Mouse (Mus musculus) MEL (cell line): ENCODE data around the gene Copg2. TPM values are rescaled to one million over a fixed set of nuclear protein-coding genes. Genes with fewer than 3 reads are reported as not detected.

Source experiments
- DNase-seq: peaks from one replicate; pipeline ENCODE4 v3.0.0; 2011; ENCODE audit warnings: low read depth, low spot score
- H3K27ac ChIP-seq: 2 replicates; pipeline ENCODE4 v1.5.1; 2012; ENCODE audit warnings: low read depth, mild to moderate bottlenecking, control low read depth, low read length, moderate library complexity; ENCODE audit not compliant: control insufficient read depth
- H3K27me3 ChIP-seq, 2 experiments: fragments of 150-350 bp in 1 of 2; sonication (generic) in 1 of 2; 2 replicates each; pipeline ENCODE4 v1.6.1; 2012; ENCODE audit warnings: low read length in 2 of 2, mild to moderate bottlenecking in 2 of 2, improper control_type of control experiment in 1 of 2, moderate library complexity in 1 of 2; ENCODE audit not compliant: insufficient read depth in 2 of 2, control insufficient read depth in 1 of 2
- H3K36me3 ChIP-seq, 2 experiments: 2 replicates each; pipeline ENCODE4 v1.6.1; 2012 to 2014; ENCODE audit warnings: low read length in 2 of 2, improper control_type of control experiment in 1 of 2, inconsistent platforms in 1 of 2, mild to moderate bottlenecking in 1 of 2; ENCODE audit not compliant: insufficient read depth in 2 of 2, control insufficient read depth in 1 of 2
- H3K4me1 ChIP-seq, 2 experiments: fragments of 150-350 bp in 1 of 2; sonication (generic) in 1 of 2; 2 replicates each; pipeline ENCODE4 v1.6.1; 2012; ENCODE audit warnings: low read length in 2 of 2, improper control_type of control experiment in 1 of 2, mild to moderate bottlenecking in 1 of 2; ENCODE audit not compliant: insufficient read depth in 2 of 2, control insufficient read depth in 1 of 2
- H3K4me3 ChIP-seq, 2 experiments: fragments of 150-350 bp in 1 of 2; sonication (generic) in 1 of 2; 2 replicates each; pipeline ENCODE4 v1.5.1; 2012; ENCODE audit warnings: low read depth in 2 of 2, low read length in 2 of 2, mild to moderate bottlenecking in 2 of 2, moderate library complexity in 2 of 2, control low read depth in 1 of 2, improper control_type of control experiment in 1 of 2; ENCODE audit not compliant: control insufficient read depth in 1 of 2, insufficient read depth in 1 of 2
- H3K79me2 ChIP-seq: 2 replicates; pipeline ENCODE4 v1.6.1; 2012; ENCODE audit warnings: mild to moderate bottlenecking, low read length, moderate library complexity; ENCODE audit not compliant: control insufficient read depth, poor library complexity, insufficient read depth
- H3K9ac ChIP-seq: 2 replicates; pipeline ENCODE4 v1.6.1; 2012; ENCODE audit warnings: low read depth, mild to moderate bottlenecking, control low read depth, low read length, moderate library complexity; ENCODE audit not compliant: control insufficient read depth, poor library complexity, severe bottlenecking
- H3K9me3 ChIP-seq: fragments of 150-350 bp; sonication (generic); replicated peaks from 2 replicates; pipeline ENCODE4 v1.6.1; 2012; ENCODE audit warnings: mild to moderate bottlenecking, low read length, improper control_type of control experiment, moderate library complexity; ENCODE audit not compliant: insufficient read depth
- BHLHE40 ChIP-seq: IDR thresholded peaks from 2 replicates; pipeline ENCODE4 v1.6.1; 2012; ENCODE audit warnings: low read depth, mild to moderate bottlenecking, inconsistent platforms, low read length, improper control_type of control experiment, borderline replicate concordance
- CHD1 ChIP-seq: IDR thresholded peaks from 2 replicates; pipeline ENCODE4 v1.6.1; 2012; ENCODE audit warnings: low read depth, mild to moderate bottlenecking, inconsistent platforms, low read length, improper control_type of control experiment
- CHD2 ChIP-seq: IDR thresholded peaks from 2 replicates; pipeline ENCODE4 v1.6.1; 2011; ENCODE audit warnings: low read length, improper control_type of control experiment
- CTCF ChIP-seq, 3 experiments: IDR thresholded peaks in 2 of 3; conservative IDR thresholded peaks in 1 of 3; 2 replicates each; pipeline ENCODE4 v1.5.1; 2011 to 2012; ENCODE audit warnings: low read length in 3 of 3, low read depth in 2 of 3, mild to moderate bottlenecking in 2 of 3, improper control_type of control experiment in 1 of 3, inconsistent platforms in 1 of 3, mixed read lengths in 1 of 3, moderate library complexity in 1 of 3; ENCODE audit not compliant: control insufficient read depth in 1 of 3, insufficient read depth in 1 of 3, poor library complexity in 1 of 3, severe bottlenecking in 1 of 3
- ETS1 ChIP-seq: IDR thresholded peaks from 2 replicates; pipeline ENCODE4 v1.6.1; 2012; ENCODE audit warnings: low read depth, mild to moderate bottlenecking, inconsistent platforms, low read length, improper control_type of control experiment, moderate library complexity
- GABPA ChIP-seq: IDR thresholded peaks from 2 replicates; pipeline ENCODE4 v1.6.1; 2012; ENCODE audit warnings: low read depth, mild to moderate bottlenecking, inconsistent platforms, low read length, improper control_type of control experiment, moderate library complexity
- GATA1 ChIP-seq: IDR thresholded peaks from 2 replicates; pipeline ENCODE4 v1.6.1; 2011; ENCODE audit warnings: low read depth, low read length, improper control_type of control experiment
- HCFC1 ChIP-seq: IDR thresholded peaks from 2 replicates; pipeline ENCODE4 v1.6.1; 2012; ENCODE audit warnings: low read depth, mild to moderate bottlenecking, inconsistent platforms, low read length, improper control_type of control experiment, moderate library complexity
- JUND ChIP-seq: IDR thresholded peaks from 2 replicates; pipeline ENCODE4 v1.6.1; 2011; ENCODE audit warnings: low read depth, mild to moderate bottlenecking, improper control_type of control experiment, low read length
- KAT2A ChIP-seq: conservative IDR thresholded peaks from 2 replicates; pipeline ENCODE4 v1.6.1; 2012; ENCODE audit warnings: low read depth, low read length, improper control_type of control experiment, inconsistent platforms
- MAFK ChIP-seq: IDR thresholded peaks from 2 replicates; pipeline ENCODE4 v1.6.1; 2011; ENCODE audit warnings: low read depth, mild to moderate bottlenecking, low read length, improper control_type of control experiment, borderline replicate concordance
- MAX ChIP-seq: IDR thresholded peaks from 2 replicates; pipeline ENCODE4 v1.6.1; 2011; ENCODE audit warnings: low read length, improper control_type of control experiment
- MEF2A ChIP-seq: IDR thresholded peaks from 2 replicates; pipeline ENCODE4 v1.6.1; 2014; ENCODE audit warnings: low read depth, mild to moderate bottlenecking, inconsistent platforms, low read length, improper control_type of control experiment; ENCODE audit not compliant: poor library complexity, insufficient replicate concordance, severe bottlenecking; ENCODE audit errors: extremely low read depth
- POLR2A ChIP-seq, 2 experiments: IDR thresholded peaks; 2 replicates each; pipeline ENCODE4 v1.6.1; 2011 to 2012; ENCODE audit warnings: low read length in 2 of 2, mild to moderate bottlenecking in 2 of 2, control low read depth in 1 of 2, improper control_type of control experiment in 1 of 2, low read depth in 1 of 2, moderate library complexity in 1 of 2; ENCODE audit not compliant: control insufficient read depth in 1 of 2, insufficient read depth in 1 of 2, poor library complexity in 1 of 2
- POLR2AphosphoS2 ChIP-seq: IDR thresholded peaks from 2 replicates; pipeline ENCODE4 v1.6.1; 2011; ENCODE audit warnings: low read length, improper control_type of control experiment
- POLR2AphosphoS5 ChIP-seq: IDR thresholded peaks from 2 replicates; pipeline ENCODE4 v1.6.1; 2012; ENCODE audit warnings: low read depth, borderline replicate concordance, mild to moderate bottlenecking, inconsistent platforms, low read length, moderate library complexity, mixed read lengths
- SIN3A ChIP-seq: IDR thresholded peaks from 2 replicates; pipeline ENCODE4 v1.6.1; 2012; ENCODE audit warnings: low read length, improper control_type of control experiment, inconsistent platforms
- SMC3 ChIP-seq: IDR thresholded peaks from 2 replicates; pipeline ENCODE4 v1.6.1; 2011; ENCODE audit warnings: low read depth, low read length, improper control_type of control experiment
- TAL1 ChIP-seq: IDR thresholded peaks from 2 replicates; pipeline ENCODE4 v1.6.1; 2012; ENCODE audit warnings: mild to moderate bottlenecking, inconsistent platforms, low read length, moderate library complexity, mixed read lengths
- TBP ChIP-seq: IDR thresholded peaks from 2 replicates; pipeline ENCODE4 v1.8.0; 2011; ENCODE audit warnings: low read depth, low read length, improper control_type of control experiment
- TCF12 ChIP-seq: IDR thresholded peaks from 2 replicates; pipeline ENCODE4 v1.6.1; 2014; ENCODE audit warnings: low read depth, mild to moderate bottlenecking, inconsistent platforms, low read length, improper control_type of control experiment, moderate library complexity
- USF1 ChIP-seq: IDR thresholded peaks from 2 replicates; pipeline ENCODE4 v1.6.1; 2014; ENCODE audit warnings: low read depth, mild to moderate bottlenecking, inconsistent platforms, low read length, improper control_type of control experiment, moderate library complexity
- USF2 ChIP-seq, 2 experiments: IDR thresholded peaks; 2 replicates each; pipeline ENCODE4 v1.6.1; 2011 to 2012; ENCODE audit warnings: improper control_type of control experiment in 2 of 2, low read length in 2 of 2, borderline replicate concordance in 1 of 2, inconsistent platforms in 1 of 2, low read depth in 1 of 2, mild to moderate bottlenecking in 1 of 2; ENCODE audit not compliant: insufficient read depth in 1 of 2
- ZKSCAN1 ChIP-seq: IDR thresholded peaks from 2 replicates; pipeline ENCODE4 v1.6.1; 2012; ENCODE audit warnings: low read depth, mild to moderate bottlenecking, inconsistent platforms, low read length, improper control_type of control experiment, moderate library complexity
- polyA plus RNA-seq, 2 experiments: library from polyadenylated mRNA; stranded (reverse) in 1 of 2; unstranded in 1 of 2; fragments of >175 nt in 1 of 2; fragments of >200 nt in 1 of 2; gene quantifications; 2 replicates each; pipeline versions ENCODE4 v1.2.1 to v1.2.4; 2012; ENCODE audit warnings: low replicate concordance in 2 of 2, low read depth in 1 of 2; ENCODE audit not compliant: insufficient read length in 2 of 2, insufficient read depth in 1 of 2, missing spikeins in 1 of 2
- total RNA-seq: library from RNA; depleted of rRNA; stranded (reverse); fragments of 300-350 nt; gene quantifications from 2 replicates; pipeline ENCODE4 v1.2.3, GENCODE M21; 2012

The Copg2 gene
- total and polyA plus RNA-seq, 3 experiments: 14.8 to 20.3 TPM; not detected in 1

DNA sequence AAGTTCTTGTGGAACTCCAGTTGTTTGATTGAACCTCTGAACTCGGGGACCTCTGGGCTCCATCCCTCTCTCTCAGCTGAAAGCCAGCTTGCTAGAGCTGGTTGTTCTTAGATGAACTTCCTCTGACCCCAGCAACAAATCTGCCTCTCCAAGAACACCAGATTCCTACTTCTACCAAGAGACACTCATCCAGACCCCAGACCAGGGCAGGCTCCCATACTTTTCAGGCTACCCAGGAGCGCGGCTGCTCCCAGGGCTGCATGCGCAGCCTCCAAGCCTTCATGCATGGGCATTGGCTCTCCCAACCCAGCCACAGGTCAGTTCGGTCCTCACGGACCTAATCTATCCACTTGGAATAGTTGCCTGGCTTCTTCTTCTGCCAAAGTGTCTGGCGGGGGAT lies 173.3 kb downstream of the Copg2 start, which contains the start of gene Mest:
TSS of gene Mest (plus strand) at position 217 of the 400 bp plus-strand sequence.
- no peaks in the 10 kb centered on the region for H3K79me2 ChIP-seq
- no peak within 1 kb of the TSS for H3K27ac ChIP-seq
- no peak within 1 kb of the TSS for H3K9ac ChIP-seq

DNA sequence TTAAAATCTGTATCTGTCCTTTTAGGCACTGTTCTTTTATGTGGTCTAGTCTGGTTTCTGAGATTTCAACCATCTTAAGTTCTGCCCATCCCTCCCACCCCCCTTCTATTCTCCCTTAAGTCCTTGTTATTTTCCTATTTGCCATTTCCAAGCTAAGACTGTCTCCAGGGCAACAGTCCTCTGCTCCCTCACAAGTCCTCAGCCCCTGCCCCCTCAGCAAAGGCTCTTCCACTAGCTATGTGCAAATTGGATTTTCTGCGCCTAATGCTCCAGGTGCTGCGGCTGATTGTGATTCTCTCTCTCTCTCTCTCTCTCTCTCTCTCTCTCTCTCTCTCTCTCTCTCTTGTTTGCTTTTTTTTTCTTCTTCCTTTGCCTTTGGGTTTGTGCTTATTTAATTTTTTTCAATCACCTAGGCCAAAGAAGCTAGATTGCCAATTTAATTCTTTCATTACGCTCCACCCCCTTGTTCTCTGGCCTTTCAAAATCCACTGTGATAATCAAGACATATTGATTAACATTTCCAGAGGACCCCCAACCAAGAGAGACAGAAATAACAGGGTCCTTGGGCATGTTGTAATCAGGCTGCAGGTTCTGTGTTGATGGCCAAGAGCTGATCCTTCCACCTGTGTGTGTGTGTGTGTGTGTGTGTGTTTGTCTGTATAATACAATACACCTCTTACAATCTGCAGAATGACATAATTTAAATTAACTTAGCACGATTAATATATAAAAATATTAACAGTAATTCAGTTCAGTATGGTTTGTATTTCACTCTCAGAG lies 174.0 kb downstream of the Copg2 start:
- Histone ChIP-seq H3K27ac (no peak overlapping the region), H3K9me3 (no peaks in the 10 kb centered on the region), H3K9ac (no peak overlapping the region), H3K4me3 (no peak overlapping the region), H3K4me1 (no peaks in the 10 kb centered on the region), H3K27me3 (peaks cover 2 to 16% of the 10 kb centered on the region in 2 experiments; a peak in 2 of 4 replicates), H3K36me3 (no peaks in the 10 kb centered on the region), H3K79me2 (no peaks in the 10 kb centered on the region)
- TF ChIP-seq MAX (no peak), ETS1 (no peak), TCF12 (no peak), POLR2AphosphoS5 (no peak), JUND (no peak), USF2 (IDR thresholded peaks at IDR 0.05; ENCODE audit: borderline replicate concordance in 1 of 2, insufficient read depth in 1 of 2, low read depth in 1 of 2, low read length in 2 of 2) (no peak), CHD2 (no peak), BHLHE40 (no peak), POLR2AphosphoS2 (no peak), KAT2A (no peak), SMC3 (no peak), TAL1 (no peak)
- no peak for DNase-seq

More for the DNA sequence above, 173.3 kb downstream of the Copg2 start, which contains the start of gene Mest:
- no peak for DNase-seq
- peaks cover 2 to 16% of the 10 kb centered on the region in 2 experiments; a peak in 2 of 4 replicates for H3K27me3 ChIP-seq
- no peaks in the 10 kb centered on the region for H3K9me3 ChIP-seq
- H3K36me3 ChIP-seq: no peaks in the 10 kb centered on the region
- H3K4me1 ChIP-seq: no peaks in the 10 kb centered on the region
- no peak within 1 kb of the TSS for H3K4me3 ChIP-seq
- no peak for TF ChIP-seq MAFK
- TF ChIP-seq GATA1: no peak
- no peak for TF ChIP-seq USF2 (IDR thresholded peaks at IDR 0.05; ENCODE audit: borderline replicate concordance in 1 of 2, insufficient read depth in 1 of 2, low read depth in 1 of 2, low read length in 2 of 2)
- TF ChIP-seq SMC3: no peak
- no peak for TF ChIP-seq TAL1
- no peak for TF ChIP-seq POLR2AphosphoS5
- no peak for TF ChIP-seq GABPA
- no peak for TF ChIP-seq USF1
- no peak for TF ChIP-seq TBP
- TF ChIP-seq CTCF (IDR thresholded peaks at IDR 0.05 in 2 of 3, conservative IDR thresholded peaks at IDR 0.05 in 1 of 3; ENCODE audit: control insufficient read depth in 1 of 3, insufficient read depth in 1 of 3, low read depth in 2 of 3, low read length in 3 of 3, poor library complexity in 1 of 3, severe bottlenecking in 1 of 3): no peak
- TF ChIP-seq HCFC1: no peak
- no peak for TF ChIP-seq KAT2A
- TF ChIP-seq MEF2A: no peak
- no peak for TF ChIP-seq CHD1
- no peak for TF ChIP-seq SIN3A
- TF ChIP-seq ZKSCAN1: no peak
- TF ChIP-seq POLR2A (IDR thresholded peaks at IDR 0.05; ENCODE audit: control insufficient read depth in 1 of 2, insufficient read depth in 1 of 2, low read depth in 1 of 2, low read length in 2 of 2, poor library complexity in 1 of 2): no peak
